Mouse (Mus musculus): ENCODE data around the gene Lsr.
"Not testable (repeated sequence)": the region's sequence is repeated elsewhere in the genome, so short reads cannot be mapped to it uniquely, and the experiment has no call there.

Gene Lsr

DNA sequence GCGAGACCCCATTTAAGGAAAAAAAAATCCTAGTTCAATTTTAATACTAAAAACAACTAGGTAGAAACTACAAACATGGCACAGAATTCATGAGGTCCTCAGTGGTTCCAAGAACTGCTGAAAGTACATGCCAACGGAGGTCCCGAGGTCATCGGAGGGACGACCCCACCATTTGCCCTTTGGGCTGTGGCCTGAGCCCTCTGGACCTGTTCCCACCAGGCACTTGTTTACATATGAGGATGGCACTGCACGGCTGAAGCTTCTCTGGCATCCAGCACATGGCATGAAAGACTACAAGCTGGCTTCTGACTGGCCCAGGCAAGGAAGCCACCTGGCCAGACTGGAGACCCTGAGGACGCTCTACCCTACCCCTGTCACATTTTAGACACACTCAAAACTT lies 8.9 kb downstream of the Lsr start:
- DNase-seq (ENCODE audit: low read depth, low spot score) = no peak

DNA sequence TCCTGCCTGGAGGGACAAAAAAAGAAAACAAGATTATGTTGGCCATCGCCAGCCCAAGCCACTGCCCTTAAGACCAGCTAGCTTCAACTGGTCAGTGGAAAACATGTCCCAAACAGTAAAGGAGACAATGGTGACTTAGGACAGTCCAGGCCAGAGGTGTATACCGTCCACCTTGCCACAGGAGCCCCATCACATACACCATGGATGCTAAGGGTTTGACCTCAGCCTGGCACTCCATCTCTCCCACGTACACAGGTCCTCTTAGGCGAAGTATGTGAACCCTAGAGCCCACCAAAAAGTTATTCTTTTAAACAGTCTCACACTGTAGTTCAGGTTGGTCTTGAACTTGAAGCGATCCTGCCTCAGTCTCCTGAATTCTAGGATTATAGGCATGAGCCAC lies 10.4 kb downstream of the Lsr start:
- no peak for DNase-seq (ENCODE audit: low read depth, low spot score)

DNA sequence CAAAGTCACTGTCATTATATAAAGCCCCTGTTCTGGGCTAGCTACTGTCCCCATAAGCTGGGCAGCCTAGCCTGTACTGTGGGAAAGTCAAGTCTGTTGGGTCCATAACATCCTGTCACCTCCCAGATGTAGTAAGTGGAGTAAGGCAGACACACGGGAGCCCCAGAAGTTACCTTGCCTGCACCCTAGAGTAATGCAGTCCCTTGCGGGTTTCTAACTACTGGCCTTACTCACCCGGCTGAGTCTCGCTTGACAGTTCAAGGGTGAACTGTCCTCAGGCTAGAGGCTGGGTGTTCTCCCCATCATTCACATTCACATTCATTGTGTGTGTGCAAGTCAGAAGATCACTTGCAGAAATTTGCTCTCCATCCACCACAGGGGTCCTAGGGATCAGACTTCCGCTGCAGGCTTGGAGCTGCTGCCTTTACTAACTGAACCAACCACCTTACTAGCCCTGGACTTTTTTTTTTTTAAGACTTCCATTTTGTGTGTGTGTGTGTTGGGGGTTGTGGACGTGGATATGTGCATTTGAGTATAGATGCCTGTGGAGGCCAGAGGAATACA lies 13.4 kb downstream of the Lsr start:
- DNase-seq (ENCODE audit: low read depth, low spot score) = no peak

DNA sequence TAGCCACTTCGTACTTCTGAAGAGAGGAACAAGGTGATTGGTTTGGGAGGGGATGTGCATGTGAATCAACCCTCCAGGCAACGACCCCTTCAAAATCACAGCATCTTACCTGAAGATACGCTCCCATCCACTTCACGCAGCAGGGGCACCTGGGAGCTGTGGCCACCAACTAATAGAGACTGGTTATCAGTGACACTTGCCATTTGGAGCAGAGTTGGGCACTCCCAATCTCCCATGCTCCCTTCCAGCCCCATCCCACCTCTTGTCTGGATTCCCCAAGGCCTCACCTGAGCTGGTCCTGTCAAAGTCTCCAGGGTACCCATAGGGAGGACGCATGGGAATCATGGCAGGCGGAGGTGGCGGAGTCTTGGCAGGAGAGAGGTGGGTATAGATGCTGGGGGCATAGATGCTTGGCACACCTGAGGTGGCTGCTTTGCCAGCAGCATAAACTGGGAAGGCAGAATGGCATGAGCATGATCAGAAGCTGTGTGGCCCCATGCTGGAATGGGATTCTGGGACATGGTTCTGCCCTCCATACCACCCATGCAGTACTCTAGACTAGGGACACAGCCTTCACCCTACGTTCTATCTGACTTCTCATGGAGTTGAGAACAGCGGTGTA lies 14.3 kb downstream of the Lsr start:
- DNase-seq (ENCODE audit: low read depth, low spot score) = no peak

DNA sequence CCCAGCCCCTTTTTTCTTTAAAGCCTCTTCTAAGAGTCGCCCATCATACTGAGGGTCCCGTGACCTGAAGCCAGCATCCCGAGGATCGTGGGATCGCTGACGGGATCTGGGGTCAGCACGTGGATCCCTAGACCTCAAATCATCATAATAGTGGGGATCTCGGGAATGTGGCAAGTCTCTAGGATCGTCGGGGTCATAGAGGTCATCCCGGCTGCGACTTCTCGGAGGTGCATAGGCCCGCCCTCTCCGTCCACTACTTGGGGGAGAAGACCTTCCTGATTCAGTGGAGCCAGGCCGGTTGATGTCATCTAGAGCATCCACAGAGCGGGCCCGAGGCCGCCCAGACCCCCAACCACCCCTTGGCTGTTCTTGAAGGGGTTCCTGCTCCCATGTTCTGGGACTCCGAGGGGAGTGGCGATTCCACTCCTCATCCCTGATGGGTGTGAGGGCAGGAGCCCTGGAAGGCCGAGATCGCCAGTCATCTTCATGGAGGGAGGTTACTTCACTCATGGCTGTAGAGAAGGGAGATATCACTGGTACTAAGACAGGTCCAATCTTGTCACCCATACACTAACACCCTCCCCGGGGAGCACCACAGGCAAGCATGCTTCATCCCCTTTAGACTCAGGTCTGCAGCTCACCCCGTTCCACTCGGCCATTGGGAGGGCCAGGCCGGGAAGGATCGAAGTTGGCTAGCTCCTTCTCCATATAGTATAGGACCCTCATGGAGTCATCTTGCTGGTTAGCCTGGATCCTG lies 15.0 kb downstream of the Lsr start:
- DNase-seq (ENCODE audit: low read depth, low spot score) = no peak

DNA sequence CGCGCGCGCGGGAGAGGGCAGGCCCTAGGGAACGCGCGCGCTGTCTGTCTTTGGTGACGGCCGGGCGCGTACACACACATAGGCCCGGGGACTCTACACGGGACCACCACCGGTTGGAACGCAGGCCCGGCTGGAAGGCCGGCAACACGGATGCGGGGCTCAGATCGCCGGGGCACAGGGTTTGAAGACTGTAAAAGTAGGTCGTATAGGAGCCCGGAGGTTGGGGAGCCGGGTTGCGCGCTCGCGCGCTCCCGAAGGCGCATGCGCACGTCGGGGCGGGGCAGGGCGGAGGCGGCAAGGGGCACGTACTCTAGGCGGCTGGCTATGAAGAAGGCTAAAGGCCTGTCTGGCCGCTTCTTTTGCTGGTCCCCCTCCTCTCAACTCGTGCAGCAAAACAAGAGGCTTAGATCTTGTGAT lies 15.9 kb downstream of the Lsr start:
- DNase-seq (ENCODE audit: low read depth, low spot score) = peak; percentile 74

DNA sequence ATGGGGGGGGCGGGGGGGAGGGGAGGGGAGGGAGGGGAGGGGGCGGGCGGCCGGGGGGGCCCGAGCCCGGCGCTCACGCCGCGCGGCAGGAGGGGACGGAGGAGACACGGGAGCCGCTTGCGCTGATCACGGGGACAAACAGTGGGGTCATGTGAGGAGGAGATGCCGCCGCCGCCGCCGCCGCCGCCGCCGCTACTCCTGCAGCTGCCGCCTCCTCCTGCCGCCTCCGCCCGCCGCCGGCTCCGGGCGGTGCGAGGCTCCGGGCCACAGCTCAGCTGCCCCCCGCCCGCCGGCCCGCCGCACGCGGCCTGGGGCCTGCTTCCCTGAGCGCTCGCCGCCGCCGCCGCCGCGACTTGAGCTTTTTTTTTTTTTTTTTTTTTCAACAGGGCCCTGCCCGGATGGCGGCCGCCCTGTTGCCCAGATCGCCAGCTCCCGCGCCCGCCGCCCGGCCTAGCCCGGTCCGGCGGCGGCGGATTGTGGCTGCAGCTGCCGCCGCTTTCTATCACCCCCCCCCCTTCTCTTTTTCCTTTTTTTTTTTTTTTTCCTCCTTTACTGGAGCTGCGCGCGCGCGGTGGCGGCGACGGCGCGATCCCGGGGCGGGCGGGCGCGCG lies 16.4 kb downstream of the Lsr start, which contains the start of gene Usf2:
TSS of gene Usf2 (minus strand) at position 48 of the 611 bp plus-strand sequence.
- DNase-seq (ENCODE audit: low read depth, low spot score) = peak; percentile 62

DNA sequence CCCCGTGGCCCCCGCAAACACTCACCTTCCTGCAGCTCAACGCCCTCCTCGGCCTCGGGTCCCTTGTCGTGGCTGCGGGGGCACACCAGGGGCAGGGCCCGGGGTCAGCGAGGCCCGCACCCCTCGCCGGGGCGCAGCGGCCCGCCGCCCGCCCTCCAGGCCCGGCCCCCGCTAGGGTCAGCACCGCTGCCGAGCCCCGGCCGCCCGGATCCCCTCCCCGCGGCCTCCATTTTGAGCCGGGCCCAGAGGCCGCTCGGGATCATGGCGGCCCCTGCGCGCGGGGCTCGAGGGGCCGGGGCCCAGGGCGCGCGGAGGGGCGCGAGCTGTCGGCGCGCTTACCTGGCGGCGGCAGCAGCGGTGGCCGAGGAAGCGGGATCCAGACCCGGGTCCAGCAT lies 16.9 kb downstream of the Lsr start:
- no peak for DNase-seq (ENCODE audit: low read depth, low spot score)

DNA sequence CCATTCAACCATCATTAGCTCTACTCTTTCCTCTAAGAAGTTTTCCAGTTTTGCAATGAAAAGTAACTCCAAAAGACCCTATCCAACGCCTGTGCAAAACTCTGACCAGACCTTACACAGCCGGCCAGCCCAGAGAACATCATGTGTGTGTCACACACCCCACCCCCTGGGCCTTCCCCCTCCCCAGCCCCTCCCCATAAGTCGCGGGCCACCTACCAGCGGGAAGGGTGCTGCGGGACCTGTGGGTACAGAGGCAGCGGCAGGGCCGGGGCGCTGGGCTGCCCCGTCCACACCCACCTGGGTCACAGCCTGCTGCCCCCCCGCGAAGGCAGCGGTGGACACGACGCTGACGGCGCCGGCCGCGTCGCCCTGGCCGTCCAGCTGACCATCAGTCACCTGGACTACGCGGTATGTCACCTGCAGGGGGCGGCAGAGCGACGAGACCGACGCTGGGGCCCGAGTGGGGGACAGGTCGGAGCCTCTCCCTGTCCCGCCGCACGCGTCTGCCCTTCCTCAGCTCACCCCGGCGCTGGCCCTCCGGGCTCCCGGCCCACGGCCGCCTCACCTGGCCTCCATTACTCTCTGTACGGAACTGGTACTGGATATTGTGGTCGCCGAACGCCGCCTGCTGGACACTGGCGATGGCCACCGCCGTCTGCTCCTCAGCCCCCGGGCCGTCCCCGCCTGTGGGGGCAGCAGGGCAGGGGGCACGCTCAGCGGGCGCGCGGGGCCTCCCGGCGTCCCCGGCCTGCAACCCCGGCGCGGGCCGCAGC lies 17.5 kb downstream of the Lsr start:
- DNase-seq (ENCODE audit: low read depth, low spot score) = peak; percentile 79

DNA sequence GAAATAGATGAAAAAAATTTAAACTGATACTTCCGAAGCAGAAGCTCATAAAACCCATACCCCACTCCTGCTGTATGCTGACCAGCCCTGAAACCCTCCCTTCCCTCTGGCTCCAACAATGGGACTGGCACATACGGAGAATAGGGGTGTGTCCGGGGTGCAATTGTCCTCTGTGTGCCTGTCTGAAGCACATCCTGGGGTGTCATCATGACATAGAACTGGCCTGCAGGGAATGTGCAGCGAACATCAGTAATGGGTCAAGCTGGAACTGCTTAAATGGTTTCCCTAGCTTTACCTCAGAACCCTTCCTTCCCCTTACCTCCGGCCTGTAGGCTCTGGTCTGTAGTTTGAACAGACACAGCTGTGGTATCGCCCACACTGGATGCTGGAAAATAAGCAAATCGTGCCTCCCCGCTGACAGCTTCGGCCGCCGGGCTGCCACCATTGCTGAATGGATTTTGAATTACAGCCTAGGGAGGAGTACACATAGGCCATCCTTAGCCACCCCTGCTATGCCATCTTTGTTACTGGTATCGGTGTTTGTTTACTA lies 18.2 kb downstream of the Lsr start:
- no peak for DNase-seq (ENCODE audit: low read depth, low spot score)

DNA sequence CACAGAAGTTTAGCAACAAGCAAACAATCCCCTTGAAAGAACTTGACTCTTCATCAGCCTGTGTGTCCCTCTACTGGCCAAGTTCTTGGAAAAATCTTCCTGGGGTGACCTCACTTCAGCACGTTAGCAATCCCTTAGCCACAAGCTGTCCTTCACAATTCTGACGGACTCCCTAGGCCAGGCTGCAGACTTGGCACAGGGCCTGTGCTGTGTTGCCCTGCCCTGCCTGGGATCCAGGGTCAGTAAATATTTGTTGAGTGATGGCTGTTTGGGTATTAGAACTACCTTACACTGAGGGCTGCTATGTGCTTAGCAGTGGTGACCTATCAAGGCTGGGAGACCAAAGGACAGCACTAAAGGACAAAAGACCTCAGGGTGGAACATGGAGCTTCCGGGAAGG lies 19.2 kb downstream of the Lsr start:
- peak; percentile 9 for DNase-seq (ENCODE audit: low read depth, low spot score)

DNA sequence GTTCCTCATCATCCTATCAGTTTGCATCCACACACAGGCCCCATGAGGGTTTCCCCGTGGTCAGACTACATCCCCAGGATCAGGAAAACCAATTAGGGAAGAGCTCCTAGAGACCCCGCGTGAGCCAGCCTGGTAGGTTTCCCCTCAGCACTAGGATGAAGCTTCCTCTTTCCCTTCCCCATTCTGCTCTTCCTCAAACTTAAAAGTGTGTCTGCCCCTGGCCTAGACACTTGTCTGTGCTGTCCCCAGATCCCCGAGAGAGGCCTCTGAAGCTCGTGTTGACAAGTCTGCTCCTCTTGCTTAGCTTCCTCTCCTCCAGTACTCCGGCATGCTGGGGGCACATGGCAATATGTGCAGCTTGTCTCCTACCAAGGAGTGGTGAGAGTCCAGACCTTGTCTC lies 19.8 kb downstream of the Lsr start:
- DNase-seq (ENCODE audit: low read depth, low spot score) = no peak

DNA sequence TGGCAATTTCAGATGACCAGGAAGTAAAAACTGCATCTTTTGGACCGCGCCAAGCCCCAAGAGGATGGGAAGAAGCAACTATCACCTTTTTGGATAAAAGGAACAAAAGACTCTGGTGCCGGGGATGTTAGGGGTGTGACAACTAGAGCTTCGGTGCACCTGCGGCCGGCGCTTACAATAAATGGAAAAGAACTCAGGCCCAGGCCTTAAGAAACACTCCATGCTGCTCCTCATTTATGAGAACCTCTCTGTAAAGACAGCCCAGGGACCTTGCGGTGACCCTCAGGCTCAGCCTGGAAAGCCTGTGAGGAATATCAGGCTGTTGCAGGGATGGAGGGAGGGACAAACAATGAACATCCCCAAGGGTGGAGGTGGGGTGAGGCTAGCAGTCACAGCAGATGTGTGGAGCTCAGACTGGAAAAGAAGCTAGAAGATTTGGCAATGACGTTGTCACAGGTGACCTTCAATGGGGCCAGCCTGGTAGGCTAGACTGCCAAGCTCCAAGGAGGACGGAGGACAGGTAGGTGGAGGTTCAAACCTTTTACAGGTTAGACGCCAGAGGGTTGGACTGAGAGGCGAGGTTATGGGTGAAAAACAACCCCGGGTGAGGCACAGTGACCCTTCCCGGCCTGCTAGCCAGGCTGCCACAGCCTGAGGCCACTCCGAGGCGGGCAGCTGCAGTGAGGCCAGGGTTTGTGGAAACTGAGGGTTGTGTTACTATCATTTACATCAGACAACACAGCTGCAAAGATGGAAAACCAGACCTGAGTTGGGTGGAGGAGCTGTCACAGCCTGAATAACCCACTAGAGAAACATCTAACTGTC lies 20.6 kb downstream of the Lsr start:
- DNase-seq (ENCODE audit: low read depth, low spot score) = no peak

DNA sequence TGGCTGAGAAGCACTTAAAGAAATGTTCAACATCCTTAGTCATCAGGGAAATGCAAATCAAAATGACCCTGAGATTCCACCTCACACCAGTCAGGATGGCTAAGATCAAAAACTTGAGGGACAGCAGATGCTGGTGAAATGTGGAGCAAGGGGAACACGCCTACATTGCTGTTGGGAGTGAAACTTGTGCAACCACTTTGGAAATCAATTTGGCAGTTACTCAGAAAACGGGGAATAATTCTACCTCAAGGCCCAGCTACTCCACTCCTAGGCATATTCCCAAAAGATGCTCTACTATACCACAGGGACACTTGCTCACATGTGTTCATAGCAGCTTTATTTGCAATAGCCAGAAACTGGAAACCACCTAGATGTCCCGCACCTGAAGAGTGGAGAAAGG lies 23.4 kb downstream of the Lsr start:
- not testable (repeated sequence) for DNase-seq (ENCODE audit: low read depth, low spot score)

DNA sequence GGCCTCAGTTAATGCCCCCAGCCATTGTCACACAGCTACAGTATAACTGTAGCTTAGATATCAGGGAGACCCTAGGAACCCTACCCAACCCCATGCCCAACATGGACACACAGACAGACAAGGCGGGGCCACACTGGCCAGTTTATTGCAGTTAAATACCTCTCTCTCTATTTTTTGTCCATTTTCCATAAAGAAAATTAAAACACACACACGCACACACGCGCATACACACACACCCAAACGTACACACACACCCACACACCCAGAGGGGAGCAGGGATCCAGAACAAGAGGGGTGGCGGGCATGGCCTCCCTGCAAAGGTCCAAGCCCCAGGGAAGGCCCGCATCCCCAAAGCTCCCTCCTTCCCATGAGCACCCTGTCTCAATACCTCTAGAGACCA lies 27.4 kb downstream of the Lsr start:
- no peak for DNase-seq (ENCODE audit: low read depth, low spot score)

DNA sequence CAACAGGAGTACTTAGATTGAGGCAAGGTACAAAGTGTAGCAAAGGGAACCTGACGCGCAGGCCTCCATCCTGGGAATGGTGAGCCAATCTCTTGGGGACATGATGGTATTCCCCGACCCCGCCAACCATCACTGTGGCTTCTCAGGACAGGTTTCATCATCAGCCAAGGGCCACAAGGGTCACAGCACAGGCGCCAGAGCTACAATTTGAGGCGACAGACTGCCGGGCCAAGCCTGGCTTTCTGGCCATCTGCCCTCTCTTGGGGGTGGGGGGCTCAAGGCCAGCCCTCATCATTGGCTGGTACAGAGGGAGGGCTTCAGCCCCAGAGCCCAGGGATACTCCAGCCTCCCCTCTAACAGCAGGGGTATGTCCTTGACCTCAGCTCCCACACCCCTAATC lies 27.8 kb downstream of the Lsr start:
- DNase-seq (ENCODE audit: low read depth, low spot score) = not testable (repeated sequence)

DNA sequence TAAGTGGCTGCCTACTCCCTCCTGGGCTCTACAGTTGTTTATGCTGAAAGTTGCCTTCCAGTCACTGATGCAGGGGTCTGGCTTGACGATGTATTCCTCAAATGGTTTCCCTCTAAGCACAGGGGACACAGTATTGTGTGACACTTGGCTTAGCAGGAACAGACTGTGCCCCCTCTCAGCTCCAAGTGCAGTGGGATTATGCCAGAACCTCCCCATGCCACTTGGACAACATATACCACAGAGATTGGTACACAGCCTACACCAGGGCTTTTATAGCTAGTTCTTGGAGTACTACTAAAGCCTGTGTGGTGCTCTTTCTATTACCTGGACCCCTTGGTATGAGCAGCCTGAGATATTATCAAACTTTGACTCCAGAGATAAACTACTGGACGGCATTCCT lies 28.6 kb downstream of the Lsr start:
- not testable (repeated sequence) for DNase-seq (ENCODE audit: low read depth, low spot score)

DNA sequence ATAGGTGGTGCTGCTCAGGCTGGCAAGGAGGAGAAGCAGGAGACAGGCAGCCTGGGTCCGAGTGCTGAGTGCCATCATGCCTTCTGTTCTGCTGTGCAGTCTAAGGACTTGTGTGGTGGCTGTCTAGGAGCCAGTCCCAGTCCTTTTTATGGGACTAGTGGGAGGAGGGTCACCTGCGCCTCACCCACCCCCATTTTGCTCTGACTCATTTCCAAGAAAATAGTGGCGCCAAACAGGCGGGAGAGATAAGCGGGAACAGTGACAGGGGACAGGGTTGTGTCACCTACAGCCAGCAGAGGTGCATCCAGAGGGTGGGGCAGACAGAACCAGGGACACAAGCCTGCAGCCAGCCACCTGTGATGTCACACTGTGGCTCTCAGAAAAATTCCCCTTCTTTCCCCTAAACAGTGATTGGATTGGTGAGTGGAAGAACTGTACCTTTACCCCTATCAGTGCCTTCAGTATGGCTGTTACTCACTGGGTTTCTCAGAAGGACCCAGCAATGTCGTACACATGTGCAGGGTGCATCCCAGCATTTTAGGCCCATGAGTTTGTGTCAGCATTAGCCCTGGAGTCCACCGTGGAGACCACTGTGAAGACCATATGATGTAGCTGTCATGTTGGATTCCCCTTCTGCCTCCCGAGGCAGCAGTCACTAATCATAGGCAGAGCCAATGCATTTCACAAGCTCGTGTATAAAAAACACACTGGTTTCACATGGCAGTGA lies 29.2 kb downstream of the Lsr start, which contains the start of gene Hamp:
TSS of gene Hamp (minus strand) at position 124 of the 727 bp plus-strand sequence.
- no peak for DNase-seq (ENCODE audit: low read depth, low spot score)

DNA sequence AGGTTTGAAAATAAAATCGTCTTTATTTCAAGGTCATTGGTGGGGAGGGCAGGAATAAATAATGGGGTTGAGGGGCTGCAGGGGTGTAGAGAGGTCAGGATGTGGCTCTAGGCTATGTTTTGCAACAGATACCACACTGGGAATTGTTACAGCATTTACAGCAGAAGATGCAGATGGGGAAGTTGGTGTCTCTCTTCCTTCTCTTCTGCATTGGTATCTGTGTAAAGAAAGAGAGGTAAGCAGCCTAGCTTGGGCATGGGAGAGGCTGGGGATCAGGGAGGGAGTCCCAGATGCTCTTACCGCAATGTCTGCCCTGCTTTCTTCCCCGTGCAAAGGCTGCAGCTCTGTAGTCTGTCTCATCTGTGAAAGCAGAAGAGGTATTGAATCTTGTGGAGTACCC lies 30.9 kb downstream of the Lsr start:
- DNase-seq (ENCODE audit: low read depth, low spot score) = not testable (repeated sequence)

DNA sequence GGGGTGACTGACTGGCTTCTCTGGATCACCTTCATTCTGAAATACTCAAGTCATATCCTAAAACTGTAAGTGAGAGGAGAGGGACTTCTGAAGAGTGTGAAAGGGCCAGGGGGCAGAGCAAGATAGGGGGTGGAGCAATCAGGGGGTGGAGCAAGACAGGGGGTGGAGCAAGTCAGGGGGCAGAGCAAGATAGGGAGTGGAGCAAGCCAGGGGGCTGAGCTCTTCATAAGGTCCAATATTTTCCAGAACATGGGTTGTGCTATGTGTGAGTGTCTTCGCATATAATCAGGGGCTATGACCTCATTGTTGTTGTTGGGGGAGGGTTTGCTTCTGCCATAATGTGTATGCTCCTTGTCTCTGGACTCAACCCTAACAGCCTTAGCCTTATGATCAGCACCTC lies 33.2 kb downstream of the Lsr start:
- not testable (repeated sequence) for DNase-seq (ENCODE audit: low read depth, low spot score)

Data from 3T3-L1 (cell line).